ENCODE assay signal across 8 mouse cellular contexts in the genomic region with DNA sequence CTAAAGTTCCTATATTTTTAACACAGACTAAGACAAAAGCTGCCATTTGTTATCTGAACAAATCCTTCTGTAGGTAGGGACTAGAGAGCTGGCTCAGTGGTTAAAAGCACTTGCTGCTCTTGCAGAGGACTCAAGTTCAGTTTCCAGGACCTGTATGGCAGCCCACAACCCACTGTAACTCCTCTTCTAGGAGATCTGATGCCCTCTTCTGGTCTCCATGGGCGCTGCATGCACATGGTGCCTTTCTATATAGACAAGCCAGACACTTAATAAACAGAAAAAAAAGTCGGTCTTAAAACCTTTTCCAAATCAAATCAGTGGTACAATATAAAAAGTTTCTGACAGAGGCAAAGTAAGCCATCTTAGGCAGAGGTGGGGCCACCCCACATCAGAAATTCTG. TPM values are rescaled to one million over a fixed set of nuclear protein-coding genes. Genes with fewer than 3 reads are reported as not detected.
A peak's percentile ranks its signal among the peaks of the same experiment; 100 is the strongest.
DNase-seq lines count a peak whose midpoint lies in the region; ATAC-seq and TF ChIP-seq lines count a peak whose summit lies in the region.

No protein-coding gene starts in this region.

- no peaks in the 10 kb centered on the region; the same call in 1 of the 2 replicates for H3K36me3 ChIP-seq in forebrain, embryonic 11.5 days (ENCODE audit: control insufficient read depth, insufficient read depth, low read length)
- H3K36me3 ChIP-seq in forebrain, embryonic 15.5 days = no peaks in the 10 kb centered on the region
- H3K36me3 ChIP-seq in midbrain, embryonic 11.5 days (ENCODE audit: control insufficient read depth, insufficient read depth, low read length) = no peaks in the 10 kb centered on the region
- H3K36me3 ChIP-seq in midbrain, embryonic 15.5 days (replicated peaks) = no peaks in the 10 kb centered on the region
- no peaks in the 10 kb centered on the region for H3K36me3 ChIP-seq in neural tube, embryonic 11.5 days (ENCODE audit: control insufficient read depth, insufficient read depth, low read length)
- no peaks in the 10 kb centered on the region for H3K36me3 ChIP-seq in intestine, embryonic 15.5 days

- H3K4me2 ChIP-seq in forebrain, embryonic 11.5 days (ENCODE audit: low read depth, low read length, severe bottlenecking) = no peak overlapping the region
- H3K4me2 ChIP-seq in forebrain, embryonic 15.5 days (replicated peaks) = no peak overlapping the region
- no peak overlapping the region for H3K4me2 ChIP-seq in midbrain, embryonic 11.5 days
- H3K4me2 ChIP-seq in midbrain, embryonic 15.5 days = no peak overlapping the region
- H3K4me2 ChIP-seq in neural tube, embryonic 11.5 days (ENCODE audit: low read depth) = no peak overlapping the region
- no peak overlapping the region for H3K4me2 ChIP-seq in intestine, embryonic 15.5 days (replicated peaks)

- H3K9me3 ChIP-seq in forebrain, embryonic 11.5 days (ENCODE audit: control insufficient read depth, low read length) = no peaks in the 10 kb centered on the region
- no peaks in the 10 kb centered on the region for H3K9me3 ChIP-seq in forebrain, embryonic 15.5 days
- H3K9me3 ChIP-seq in midbrain, embryonic 11.5 days (ENCODE audit: control insufficient read depth, low read length) = no peaks in the 10 kb centered on the region
- no peaks in the 10 kb centered on the region for H3K9me3 ChIP-seq in midbrain, embryonic 15.5 days
- no peaks in the 10 kb centered on the region for H3K9me3 ChIP-seq in neural tube, embryonic 11.5 days (ENCODE audit: control insufficient read depth, low read length)
- H3K9me3 ChIP-seq in intestine, embryonic 15.5 days = no peaks in the 10 kb centered on the region

- H3K27me3 ChIP-seq in forebrain, embryonic 11.5 days (ENCODE audit: control insufficient read depth, insufficient read depth, low read length) = no peaks in the 10 kb centered on the region
- no peaks in the 10 kb centered on the region for H3K27me3 ChIP-seq in forebrain, embryonic 15.5 days
- no peaks in the 10 kb centered on the region for H3K27me3 ChIP-seq in midbrain, embryonic 11.5 days (ENCODE audit: control insufficient read depth, insufficient read depth, low read length)
- H3K27me3 ChIP-seq in midbrain, embryonic 15.5 days (replicated peaks) = no peaks in the 10 kb centered on the region
- no peaks in the 10 kb centered on the region for H3K27me3 ChIP-seq in neural tube, embryonic 11.5 days (ENCODE audit: control insufficient read depth, insufficient read depth, low read length)
- H3K27me3 ChIP-seq in intestine, embryonic 15.5 days (replicated peaks) = no peaks in the 10 kb centered on the region

- ATAC-seq in forebrain, embryonic 11.5 days (replicated peaks; ENCODE audit: low FRiP score) = no peak
- no peak for ATAC-seq in forebrain, embryonic 15.5 days (replicated peaks)
- no peak for ATAC-seq in midbrain, embryonic 11.5 days (ENCODE audit: low FRiP score)
- ATAC-seq in midbrain, embryonic 15.5 days (replicated peaks) = no peak
- ATAC-seq in neural tube, embryonic 11.5 days (ENCODE audit: insufficient read depth, low FRiP score, low TSS enrichment) = no peak
- ATAC-seq in intestine, embryonic 15.5 days = no peak

- H3K4me3 ChIP-seq in forebrain, embryonic 11.5 days (ENCODE audit: low read depth, low read length) = no peak overlapping the region
- no peak overlapping the region for H3K4me3 ChIP-seq in forebrain, embryonic 15.5 days
- no peak overlapping the region for H3K4me3 ChIP-seq in midbrain, embryonic 11.5 days (ENCODE audit: low read depth, low read length)
- no peak overlapping the region for H3K4me3 ChIP-seq in midbrain, embryonic 15.5 days
- H3K4me3 ChIP-seq in neural tube, embryonic 11.5 days (ENCODE audit: low read depth, low read length) = no peak overlapping the region
- no peak overlapping the region for H3K4me3 ChIP-seq in intestine, embryonic 15.5 days (replicated peaks)

- peak; percentile 62 for DNase-seq in forebrain, embryonic 11.5 days (ENCODE audit: low spot score)
- DNase-seq in midbrain, embryonic 11.5 days (ENCODE audit: low spot score, missing footprints) = peak; percentile 87
- DNase-seq in brain, embryonic 14.5 days (ENCODE audit: low read depth) = peak; percentile 55
- peak; percentile 57 for DNase-seq in kidney, adult 9 months
- DNase-seq in neural tube, embryonic 11.5 days (ENCODE audit: low spot score) = peak; percentile 47

- 41% methylated on average over 2 of the region's 2 CpGs for WGBS in forebrain, embryonic 11.5 days
- 38% methylated on average over 2 of the region's 2 CpGs for WGBS in forebrain, embryonic 15.5 days
- 33% methylated on average over 2 of the region's 2 CpGs for WGBS in midbrain, embryonic 11.5 days
- 43% methylated on average over 2 of the region's 2 CpGs for WGBS in midbrain, embryonic 15.5 days
- 46% methylated on average over 2 of the region's 2 CpGs for WGBS in neural tube, embryonic 11.5 days
- 41% methylated on average over 2 of the region's 2 CpGs for WGBS in intestine, embryonic 15.5 days

- TF ChIP-seq POLR2A in brain, embryonic 14.5 days (IDR thresholded peaks at IDR 0.05; ENCODE audit: borderline replicate concordance, extremely low read depth, insufficient read depth, insufficient read length, poor library complexity, severe bottlenecking) = no peak

- TF ChIP-seq CTCF in brain, embryonic 14.5 days (IDR thresholded peaks at IDR 0.05; ENCODE audit: borderline replicate concordance, extremely low read depth, insufficient read depth, insufficient read length) = peak; percentile 52; the same call in 1 of the 2 replicates

- H3K9ac ChIP-seq in forebrain, embryonic 11.5 days (ENCODE audit: low read length) = no peak overlapping the region
- no peak overlapping the region for H3K9ac ChIP-seq in forebrain, embryonic 15.5 days (replicated peaks)
- H3K9ac ChIP-seq in midbrain, embryonic 11.5 days (ENCODE audit: low read length) = no peak overlapping the region
- no peak overlapping the region for H3K9ac ChIP-seq in midbrain, embryonic 15.5 days
- H3K9ac ChIP-seq in neural tube, embryonic 11.5 days (ENCODE audit: low read length) = no peak overlapping the region
- H3K9ac ChIP-seq in intestine, embryonic 15.5 days = no peak overlapping the region

- no peak overlapping the region for H3K27ac ChIP-seq in forebrain, embryonic 11.5 days (ENCODE audit: low read depth, low read length)
- no peak overlapping the region for H3K27ac ChIP-seq in forebrain, embryonic 15.5 days (replicated peaks)
- H3K27ac ChIP-seq in midbrain, embryonic 11.5 days (ENCODE audit: low read depth, low read length) = no peak overlapping the region
- no peak overlapping the region for H3K27ac ChIP-seq in midbrain, embryonic 15.5 days
- no peak overlapping the region for H3K27ac ChIP-seq in neural tube, embryonic 11.5 days (ENCODE audit: low read depth, low read length)
- H3K27ac ChIP-seq in intestine, embryonic 15.5 days = no peak overlapping the region

- 0 out of 2 replicates have a peak, but pooled peaks cover 2% of the 10 kb centered on the region for H3K4me1 ChIP-seq in forebrain, embryonic 11.5 days (replicated peaks; ENCODE audit: control insufficient read depth, insufficient read depth, low read length)
- peaks cover 33% of the 10 kb centered on the region for H3K4me1 ChIP-seq in forebrain, embryonic 15.5 days
- peaks cover 11% of the 10 kb centered on the region for H3K4me1 ChIP-seq in midbrain, embryonic 11.5 days (ENCODE audit: control insufficient read depth, insufficient read depth, low read length)
- peaks cover 35% of the 10 kb centered on the region for H3K4me1 ChIP-seq in midbrain, embryonic 15.5 days
- H3K4me1 ChIP-seq in neural tube, embryonic 11.5 days (ENCODE audit: control insufficient read depth, insufficient read depth, low read length) = 0 out of 2 replicates have a peak, but pooled peaks cover 3% of the 10 kb centered on the region
- H3K4me1 ChIP-seq in intestine, embryonic 15.5 days (replicated peaks) = peaks cover 10% of the 10 kb centered on the region

RNA-seq across cellular contexts. Expression of gene Tm9sf3, which starts 5.1 kb away (rescaled TPM):
- 130 and 131 TPM in 2 replicates for polyA plus RNA-seq in forebrain, embryonic 11.5 days (2014; fragmentation: Nextera tagmentation; extraction: Ambion mirVana)
- 92.2 and 96.3 TPM in 2 replicates for polyA plus RNA-seq in forebrain, embryonic 15.5 days (2015; fragmentation: Nextera tagmentation; extraction: Ambion mirVana)
- polyA plus RNA-seq in midbrain, embryonic 11.5 days (2014; fragmentation: Nextera tagmentation; extraction: Ambion mirVana) = 137 and 149 TPM in 2 replicates
- polyA plus RNA-seq in midbrain, embryonic 15.5 days (2015; fragmentation: Nextera tagmentation; extraction: Ambion mirVana) = 85.4 and 87.8 TPM in 2 replicates
- 95.4 and 105 TPM in 2 replicates for polyA plus RNA-seq in brain, embryonic 14.5 days (2012; rRNA removed)
- polyA plus RNA-seq in neural tube, embryonic 11.5 days (2014; fragmentation: Nextera tagmentation; extraction: Ambion mirVana) = 142 and 148 TPM in 2 replicates
- 151 and 167 TPM in 2 replicates for polyA plus RNA-seq in intestine, embryonic 15.5 days (2015; fragmentation: Nextera tagmentation; extraction: Ambion mirVana)

RNA-seq across cellular contexts. Expression of gene Tll2, which starts 52.1 kb away (rescaled TPM):
- polyA plus RNA-seq in forebrain, embryonic 11.5 days (2014; fragmentation: Nextera tagmentation; extraction: Ambion mirVana) = 0.95 and 1.1 TPM in 2 replicates
- 0.77 and 0.85 TPM in 2 replicates for polyA plus RNA-seq in forebrain, embryonic 15.5 days (2015; fragmentation: Nextera tagmentation; extraction: Ambion mirVana)
- polyA plus RNA-seq in midbrain, embryonic 11.5 days (2014; fragmentation: Nextera tagmentation; extraction: Ambion mirVana) = 0.61 and 0.71 TPM in 2 replicates
- polyA plus RNA-seq in midbrain, embryonic 15.5 days (2015; fragmentation: Nextera tagmentation; extraction: Ambion mirVana) = 1.3 and 1.6 TPM in 2 replicates
- 1.7 and 1.8 TPM in 2 replicates for polyA plus RNA-seq in brain, embryonic 14.5 days (2012; rRNA removed)
- polyA plus RNA-seq in neural tube, embryonic 11.5 days (2014; fragmentation: Nextera tagmentation; extraction: Ambion mirVana) = 0.99 and 1.2 TPM in 2 replicates
- 0.04 and 0.09 TPM in 2 replicates for polyA plus RNA-seq in intestine, embryonic 15.5 days (2015; fragmentation: Nextera tagmentation; extraction: Ambion mirVana)
